Comparison of ENCODE assay signal across 8 mouse cellular contexts in genomic region chr6:100833355-100833754, GRCm38 (mm10). TPM values are rescaled to one million over a fixed set of nuclear protein-coding genes. Genes with fewer than 3 reads are reported as not detected.
DNase-seq lines count a peak whose midpoint lies in the region; ATAC-seq lines count a peak whose summit lies in the region.

Gene Ppp4r2, plus strand, starts transcription at chr6:100833622.

- WGBS in hindbrain, embryonic 12.5 days, result 0% methylated on average over 31 of the region's 50 CpGs

- H3K4me1 ChIP-seq in hindbrain, embryonic 12.5 days, result peaks cover 19% of the 10 kb centered on the region

- peaks cover 26% of the 10 kb centered on the region for H3K36me3 ChIP-seq in hindbrain, embryonic 12.5 days

- DNase-seq in Muller cell, postnatal 12 days (ENCODE audit: inconsistent ontology term), result peak; percentile 92
- DNase-seq in cerebellum, adult 9-11 months, result peak; percentile 91
- peak; percentile 83 to 90 for DNase-seq in frontal cortex, postnatal 10 days (ENCODE audit: low spot score in 2 of 2)
- peak; percentile 90 to 91 for DNase-seq in layer of hippocampus, postnatal 14 days (ENCODE audit: low spot score in 2 of 2)
- peak; percentile 91 for DNase-seq in lung, postnatal 14 days
- DNase-seq in retina, adult 2 months (ENCODE audit: low read depth, low spot score), result peak; percentile 83
- DNase-seq in thymus, postnatal 36 days, result peak; percentile 92

- H3K4me2 ChIP-seq in hindbrain, embryonic 12.5 days (replicated peaks), result peak within 1 kb of the TSS; percentile 53

- peak within 1 kb of the TSS; percentile 90 for H3K4me3 ChIP-seq in hindbrain, embryonic 12.5 days

- H3K27ac ChIP-seq in hindbrain, embryonic 12.5 days, result peak within 1 kb of the TSS; percentile 93

- peak within 1 kb of the TSS; percentile 87 for H3K9ac ChIP-seq in hindbrain, embryonic 12.5 days

- H3K9me3 ChIP-seq in hindbrain, embryonic 12.5 days (replicated peaks), result no peaks in the 10 kb centered on the region

- peak; percentile 96 for ATAC-seq in hindbrain, embryonic 12.5 days (ENCODE audit: low FRiP score)

- no peaks in the 10 kb centered on the region for H3K27me3 ChIP-seq in hindbrain, embryonic 12.5 days

RNA-seq across cellular contexts. Expression of gene Ppp4r2, which starts in this region (rescaled TPM):
- polyA plus RNA-seq in hindbrain, embryonic 12.5 days (2016; fragmentation: Nextera tagmentation; extraction: Ambion mirVana), result 27.2 and 29.1 TPM in 2 replicates
- 10 to 100 TPM; 70.4 to 74.5 TPM for total RNA-seq in layer of hippocampus, postnatal 14 days (2021)

Comparison
In these comparisons a context has a peak if more than half of its experiments do, and no peak if none do; other contexts are left out.
1. Peak in every context shown above with its lines: DNase-seq, ATAC-seq, H3K4me3 ChIP-seq and H3K27ac ChIP-seq.